In genomic region chr17:40430446-40430845, GRCm38 (mm10) we compare ENCODE assay signal across 19 mouse cellular contexts.
A peak's percentile ranks its signal among the peaks of the same experiment; 100 is the strongest.
DNase-seq lines count a peak whose midpoint lies in the region; ATAC-seq and TF ChIP-seq lines count a peak whose summit lies in the region.
"Had no signal": no experiment of that assay in that cellular context is flagged by ENCODE, and none has a peak within 500 bp of the region (broad histone marks: within the 10 kb centered on the region; RNA-seq: fewer than 3 reads in every experiment).

No protein-coding gene starts in this region.

- intact Hi-C loops in heart, postnatal 14 days (cut with DNase I) = no loop called here

- no peak overlapping the region for H3K9ac ChIP-seq in forebrain, postnatal 0 days
- no peak overlapping the region for H3K9ac ChIP-seq in forebrain, embryonic 16.5 days (replicated peaks; ENCODE audit: low read depth, low read length)
- no peak overlapping the region for H3K9ac ChIP-seq in liver, adult 2 months (ENCODE audit: low read depth, low read length)
- no peak overlapping the region for H3K9ac ChIP-seq in liver, embryonic 12.5 days
- no peak overlapping the region for H3K9ac ChIP-seq in embryonic facial prominence, embryonic 14.5 days (ENCODE audit: low read depth, low read length)
- H3K9ac ChIP-seq: embryonic facial prominence, embryonic 12.5 days; forebrain, embryonic 15.5 days; heart, embryonic 15.5 days; midbrain, embryonic 13.5 days; neural tube, embryonic 12.5 days had no signal

- H3K9me3 ChIP-seq in forebrain, postnatal 0 days (ENCODE audit: low read length) = no peaks in the 10 kb centered on the region
- H3K9me3 ChIP-seq in forebrain, embryonic 16.5 days (ENCODE audit: control insufficient read depth, low read length) = no peaks in the 10 kb centered on the region
- H3K9me3 ChIP-seq in liver, embryonic 12.5 days (replicated peaks) = no peaks in the 10 kb centered on the region
- no peaks in the 10 kb centered on the region for H3K9me3 ChIP-seq in embryonic facial prominence, embryonic 14.5 days (ENCODE audit: control insufficient read depth, low read length)
- H3K9me3 ChIP-seq: embryonic facial prominence, embryonic 12.5 days; forebrain, embryonic 15.5 days; heart, embryonic 15.5 days; midbrain, embryonic 13.5 days; neural tube, embryonic 12.5 days had no signal

- peak; percentile 0 for DNase-seq in forebrain, postnatal 0 days
- DNase-seq in liver, adult 2 months (ENCODE audit: extremely low read depth, low read depth, low spot score) = peak; percentile 6
- DNase-seq in MEL-GATA-1-ER (ENCODE audit: extremely low read depth, low read depth) = peak; percentile 30
- DNase-seq in embryonic facial prominence, embryonic 14.5 days (ENCODE audit: low spot score) = peak; percentile 5
- no peak for DNase-seq in right cerebral cortex, postnatal 4 days
- no peak for DNase-seq in heart, postnatal 14 days
- DNase-seq: adrenal gland, postnatal 14 days; cerebellum, adult 2 months; gastrocnemius, postnatal 36 days; thymus, postnatal 14 days had no signal

- no peaks in the 10 kb centered on the region for H3K79me2 ChIP-seq in liver, adult 2 months (ENCODE audit: control insufficient read depth, insufficient read depth, low read length)

- TF ChIP-seq CTCF in forebrain, postnatal 0 days (IDR thresholded peaks at IDR 0.05; ENCODE audit: low read depth) = peak; percentile 35; the same call in 1 of the 2 replicates
- TF ChIP-seq CTCF in liver, adult 2 months (IDR thresholded peaks at IDR 0.05; ENCODE audit: low read depth, low read length) = 0 out of 2 replicates have a peak, but pooled peaks have one; percentile 3

- H3K4me3 ChIP-seq in forebrain, postnatal 0 days (ENCODE audit: low read depth, low read length) = no peak overlapping the region
- no peak overlapping the region for H3K4me3 ChIP-seq in forebrain, embryonic 16.5 days (replicated peaks; ENCODE audit: low read length)
- no peak overlapping the region for H3K4me3 ChIP-seq in liver, adult 2 months (ENCODE audit: insufficient read depth, low read depth, low read length)
- no peak overlapping the region for H3K4me3 ChIP-seq in liver, embryonic 12.5 days
- H3K4me3 ChIP-seq in embryonic facial prominence, embryonic 14.5 days (ENCODE audit: low read depth, low read length) = no peak overlapping the region
- H3K4me3 ChIP-seq: embryonic facial prominence, embryonic 12.5 days; forebrain, embryonic 15.5 days; heart, embryonic 15.5 days; midbrain, embryonic 13.5 days; neural tube, embryonic 12.5 days had no signal

- ATAC-seq in forebrain, postnatal 0 days = no peak
- ATAC-seq in forebrain, embryonic 16.5 days = no peak
- no peak for ATAC-seq in liver, embryonic 12.5 days
- no peak for ATAC-seq in embryonic facial prominence, embryonic 14.5 days (ENCODE audit: low read depth)
- ATAC-seq: forebrain, embryonic 15.5 days; intestine, embryonic 16.5 days; midbrain, embryonic 13.5 days had no signal

- H3K27me3 ChIP-seq in forebrain, postnatal 0 days (ENCODE audit: insufficient read depth, low read length) = no peaks in the 10 kb centered on the region
- no peaks in the 10 kb centered on the region for H3K27me3 ChIP-seq in forebrain, embryonic 16.5 days (replicated peaks; ENCODE audit: control insufficient read depth, insufficient read depth, low read length)
- H3K27me3 ChIP-seq in liver, adult 2 months (ENCODE audit: control insufficient read depth, insufficient read depth, low read length) = no peaks in the 10 kb centered on the region
- H3K27me3 ChIP-seq in liver, embryonic 12.5 days (replicated peaks) = no peaks in the 10 kb centered on the region
- H3K27me3 ChIP-seq in embryonic facial prominence, embryonic 14.5 days (replicated peaks; ENCODE audit: control insufficient read depth, insufficient read depth, low read length) = no peaks in the 10 kb centered on the region
- H3K27me3 ChIP-seq: embryonic facial prominence, embryonic 12.5 days; forebrain, embryonic 15.5 days; heart, embryonic 15.5 days; midbrain, embryonic 13.5 days; neural tube, embryonic 12.5 days had no signal

- no peak overlapping the region for H3K27ac ChIP-seq in forebrain, postnatal 0 days (ENCODE audit: low read depth, low read length)
- H3K27ac ChIP-seq in forebrain, embryonic 16.5 days (ENCODE audit: low read length) = no peak overlapping the region
- H3K27ac ChIP-seq in liver, adult 2 months (replicated peaks; ENCODE audit: insufficient read depth, low read depth, low read length) = no peak overlapping the region
- H3K27ac ChIP-seq in liver, embryonic 12.5 days = no peak overlapping the region
- no peak overlapping the region for H3K27ac ChIP-seq in embryonic facial prominence, embryonic 14.5 days (replicated peaks; ENCODE audit: low read depth, low read length)
- H3K27ac ChIP-seq: embryonic facial prominence, embryonic 12.5 days; forebrain, embryonic 15.5 days; heart, embryonic 15.5 days; midbrain, embryonic 13.5 days; neural tube, embryonic 12.5 days had no signal

- WGBS in forebrain, postnatal 0 days = 24% methylated on average over 1 of the region's 1 CpGs
- 33% methylated on average over 1 of the region's 1 CpGs for WGBS in forebrain, embryonic 16.5 days
- 22% methylated on average over 1 of the region's 1 CpGs for WGBS in liver, adult 2 months
- WGBS in liver, embryonic 12.5 days (ENCODE audit: insufficient replicate concordance) = 29% methylated on average over 1 of the region's 1 CpGs
- WGBS in embryonic facial prominence, embryonic 14.5 days = 24% methylated on average over 1 of the region's 1 CpGs

- no peak for TF ChIP-seq POLR2A in liver, adult 2 months (IDR thresholded peaks at IDR 0.05; ENCODE audit: extremely low read depth, insufficient read depth, low read length)

- H3K4me2 ChIP-seq in forebrain, postnatal 0 days (ENCODE audit: low read depth) = no peak overlapping the region
- H3K4me2 ChIP-seq in forebrain, embryonic 16.5 days (ENCODE audit: low read length) = no peak overlapping the region
- H3K4me2 ChIP-seq in liver, embryonic 12.5 days = no peak overlapping the region
- no peak overlapping the region for H3K4me2 ChIP-seq in embryonic facial prominence, embryonic 14.5 days (ENCODE audit: low read depth, low read length)
- H3K4me2 ChIP-seq: embryonic facial prominence, embryonic 12.5 days; forebrain, embryonic 15.5 days; heart, embryonic 15.5 days; liver, embryonic 11.5 days; midbrain, embryonic 13.5 days; neural tube, embryonic 12.5 days had no signal

- H3K4me1 ChIP-seq in forebrain, postnatal 0 days (ENCODE audit: insufficient read depth) = no peaks in the 10 kb centered on the region
- H3K4me1 ChIP-seq in forebrain, embryonic 16.5 days (replicated peaks; ENCODE audit: control insufficient read depth, insufficient read depth, low read length) = no peaks in the 10 kb centered on the region
- no peaks in the 10 kb centered on the region for H3K4me1 ChIP-seq in liver, adult 2 months (ENCODE audit: control insufficient read depth, insufficient read depth, low read length)
- no peaks in the 10 kb centered on the region for H3K4me1 ChIP-seq in liver, embryonic 12.5 days
- H3K4me1 ChIP-seq in embryonic facial prominence, embryonic 14.5 days (ENCODE audit: control insufficient read depth, insufficient read depth, low read length) = no peaks in the 10 kb centered on the region
- H3K4me1 ChIP-seq: embryonic facial prominence, embryonic 12.5 days; forebrain, embryonic 15.5 days; heart, embryonic 15.5 days; midbrain, embryonic 13.5 days; neural tube, embryonic 12.5 days had no signal

- no peaks in the 10 kb centered on the region for H3K36me3 ChIP-seq in forebrain, postnatal 0 days (ENCODE audit: insufficient read depth)
- no peaks in the 10 kb centered on the region for H3K36me3 ChIP-seq in forebrain, embryonic 16.5 days (ENCODE audit: control insufficient read depth, insufficient read depth)
- no peaks in the 10 kb centered on the region for H3K36me3 ChIP-seq in liver, adult 2 months (ENCODE audit: control insufficient read depth, insufficient read depth, low read length)
- H3K36me3 ChIP-seq in liver, embryonic 12.5 days = no peaks in the 10 kb centered on the region
- no peaks in the 10 kb centered on the region for H3K36me3 ChIP-seq in embryonic facial prominence, embryonic 14.5 days (ENCODE audit: control insufficient read depth, insufficient read depth, low read length)
- H3K36me3 ChIP-seq: embryonic facial prominence, embryonic 12.5 days; forebrain, embryonic 15.5 days; heart, embryonic 15.5 days; midbrain, embryonic 13.5 days; neural tube, embryonic 12.5 days had no signal

Comparison
In these comparisons a context has a peak if more than half of its experiments do, and no peak if none do; other contexts are left out.
1. DNase-seq: peak in forebrain, postnatal 0 days (single experiment), liver, adult 2 months (single experiment), MEL-GATA-1-ER (single experiment) and embryonic facial prominence, embryonic 14.5 days (single experiment); none in right cerebral cortex, postnatal 4 days (single experiment) and heart, postnatal 14 days (0 of 2).